Mouse (Mus musculus) megakaryocyte, embryonic 14.5 days (primary cell): Measurements from ENCODE around the gene Pik3ca.

Experiments used
- FLI1 ChIP-seq: IDR thresholded peaks from 2 replicates; pipeline ENCODE4 v1.6.1; 2012; ENCODE audit warnings: low read length, inconsistent platforms, mixed read lengths
- GATA1 ChIP-seq: IDR thresholded peaks from 3 replicates; pipeline ENCODE4 v1.6.1; 2012; ENCODE audit warnings: mixed read lengths, low read length, inconsistent platforms, borderline replicate concordance

DNA sequence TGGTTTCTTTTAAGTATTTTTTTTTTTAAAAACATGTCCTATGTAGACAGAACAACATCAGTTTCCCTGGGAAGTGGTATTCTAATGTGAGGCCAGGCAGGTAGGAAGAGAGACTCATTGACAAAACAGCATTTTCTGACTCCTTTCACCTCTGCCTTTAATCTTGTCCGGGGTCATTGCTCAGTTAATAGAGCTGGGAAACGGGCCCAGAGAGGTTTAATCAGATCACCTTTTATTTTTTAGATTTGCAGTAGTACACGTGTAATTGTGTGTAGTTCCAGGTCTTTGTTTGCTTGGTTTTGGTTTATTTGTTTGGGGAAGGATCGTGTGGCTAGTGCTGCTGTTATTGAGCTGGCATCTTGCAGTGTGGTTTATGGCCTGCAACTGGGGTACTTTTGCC, 1.9 kb downstream of the Pik3ca start:
- TF ChIP-seq GATA1 (no peak), FLI1 (no peak)
